Mouse (Mus musculus): ENCODE data around the gene Aak1. TPM values are rescaled to one million over a fixed set of nuclear protein-coding genes. Genes with fewer than 3 reads are reported as not detected.

Gene Aak1
- polyA plus RNA-seq, 1 experiment from 2014 or later = 13.6 TPM

- Histone ChIP-seq H3K4me1 (no peaks in the 10 kb centered on the region), H3K4me3 (no peak overlapping the region), H3K9me3 (no peaks in the 10 kb centered on the region), H3K36me3 (replicated peaks) (peaks cover 57% of the 10 kb centered on the region), H3K27ac (no peak overlapping the region), H3K27me3 (ENCODE audit: poor library complexity, severe bottlenecking) (no peaks in the 10 kb centered on the region)
- 90% methylated on average over 1 of the region's 1 CpGs for WGBS
- DNase-seq (ENCODE audit: extremely low spot score, low spot score) = no peak
These were observed 101.5 kb downstream of the Aak1 start for GRCm38 (mm10) chr6:86950733-86951255.

DNA sequence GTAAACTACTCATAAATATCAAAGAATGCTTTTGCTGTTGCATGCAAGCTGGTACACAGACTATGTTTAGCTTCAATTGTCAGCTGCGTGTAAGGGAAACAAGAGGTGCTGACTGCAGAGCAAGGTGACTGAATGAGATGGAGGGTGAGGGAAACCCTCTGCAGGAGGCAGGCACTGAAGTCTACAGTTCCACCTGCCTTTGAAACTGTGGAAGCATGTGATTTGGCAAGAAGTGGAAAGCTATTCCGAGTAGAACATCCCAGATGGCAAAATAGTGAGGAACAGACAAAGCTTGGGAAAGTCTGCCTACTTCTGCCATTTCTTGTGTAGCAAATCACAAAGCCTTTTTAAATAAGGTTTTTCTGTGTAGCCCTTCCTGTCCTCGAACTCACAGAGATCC is 106.4 kb downstream of the Aak1 start:
- 85% methylated on average over 3 of the region's 3 CpGs for WGBS
- no peak for DNase-seq (ENCODE audit: extremely low spot score, low spot score)

GRCm38 (mm10) chr6:86956206-86956605 is 106.9 kb downstream of the Aak1 start:
- no peaks in the 10 kb centered on the region for H3K4me1 ChIP-seq
- no peak overlapping the region for H3K27ac ChIP-seq
- peaks cover 73% of the 10 kb centered on the region for H3K36me3 ChIP-seq (replicated peaks)
- DNase-seq (ENCODE audit: extremely low spot score, low spot score) = no peak
- H3K27me3 ChIP-seq (ENCODE audit: poor library complexity, severe bottlenecking) = no peaks in the 10 kb centered on the region
- H3K9me3 ChIP-seq = no peaks in the 10 kb centered on the region
- H3K4me3 ChIP-seq = no peak overlapping the region

More for the DNA sequence above, 106.4 kb downstream of the Aak1 start:
- Histone ChIP-seq H3K27ac (no peak overlapping the region), H3K4me3 (no peak overlapping the region), H3K9me3 (no peaks in the 10 kb centered on the region), H3K27me3 (ENCODE audit: poor library complexity, severe bottlenecking) (no peaks in the 10 kb centered on the region), H3K4me1 (no peaks in the 10 kb centered on the region), H3K36me3 (replicated peaks) (peaks cover 73% of the 10 kb centered on the region)

DNA sequence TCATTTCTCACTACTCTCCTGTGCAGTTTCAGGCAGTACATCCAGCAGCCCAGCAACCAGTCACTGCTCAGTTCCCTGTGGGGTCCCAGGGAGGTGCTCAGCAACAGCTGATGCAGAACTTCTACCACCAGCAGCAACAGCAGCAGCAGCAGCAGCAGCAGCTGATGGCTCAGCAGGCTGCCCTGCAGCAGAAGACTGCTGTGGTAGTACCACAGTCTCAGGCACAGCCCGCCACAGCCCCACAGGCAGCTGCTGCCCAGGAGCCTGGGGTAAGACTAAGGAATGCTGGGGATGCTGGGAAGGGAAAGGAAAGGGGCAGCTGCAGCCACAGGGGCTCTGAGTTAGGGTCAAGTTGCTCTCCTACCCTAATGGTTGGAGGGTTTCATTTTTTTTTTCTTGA is 109.7 kb downstream of the Aak1 start:
- H3K4me3 ChIP-seq = no peak overlapping the region
- H3K9me3 ChIP-seq = no peaks in the 10 kb centered on the region
- no peaks in the 10 kb centered on the region for H3K4me1 ChIP-seq
- DNase-seq (ENCODE audit: extremely low spot score, low spot score) = no peak
- no peak overlapping the region for H3K27ac ChIP-seq
- no peaks in the 10 kb centered on the region for H3K27me3 ChIP-seq (ENCODE audit: poor library complexity, severe bottlenecking)
- H3K36me3 ChIP-seq (replicated peaks) = peaks cover 73% of the 10 kb centered on the region
- WGBS = 86% methylated on average over 1 of the region's 1 CpGs

DNA sequence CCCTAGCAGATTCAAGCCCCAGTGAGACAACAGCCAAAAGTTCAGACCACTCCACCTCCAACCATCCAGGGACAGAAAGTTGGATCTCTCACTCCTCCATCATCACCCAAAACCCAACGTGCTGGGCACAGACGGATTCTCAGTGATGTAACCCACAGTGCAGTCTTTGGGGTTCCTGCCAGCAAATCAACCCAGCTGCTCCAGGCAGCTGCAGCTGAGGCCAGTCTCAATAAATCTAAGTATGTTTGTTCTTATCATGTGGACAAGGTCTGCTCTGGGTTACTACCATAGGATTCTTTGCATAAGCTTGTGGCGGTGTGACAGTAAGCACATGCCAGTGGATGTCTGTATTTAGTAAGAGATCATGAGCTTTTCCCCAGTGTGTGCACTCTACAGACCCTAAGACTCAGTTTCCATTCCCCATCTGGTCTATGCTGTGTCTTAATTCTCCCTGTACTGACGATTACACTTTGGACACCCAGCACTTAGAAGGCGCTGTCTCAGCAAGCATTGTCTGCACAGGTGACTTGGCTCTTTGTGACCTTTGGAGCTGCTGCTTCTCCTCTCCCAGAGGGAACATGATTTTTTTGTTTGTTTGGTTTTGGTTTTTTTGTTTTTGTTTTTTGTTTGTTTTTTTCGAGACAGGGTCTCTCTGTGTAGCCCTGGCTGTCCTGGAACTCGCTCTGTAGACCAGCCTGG is 114.8 kb downstream of the Aak1 start:
- Histone ChIP-seq H3K9me3 (no peaks in the 10 kb centered on the region), H3K27me3 (ENCODE audit: poor library complexity, severe bottlenecking) (no peaks in the 10 kb centered on the region), H3K4me3 (no peak overlapping the region), H3K36me3 (replicated peaks) (peaks cover 85% of the 10 kb centered on the region), H3K4me1 (no peaks in the 10 kb centered on the region), H3K27ac (no peak overlapping the region)
- no peak for DNase-seq (ENCODE audit: extremely low spot score, low spot score)
- WGBS = 94% methylated on average over 7 of the region's 7 CpGs

DNA sequence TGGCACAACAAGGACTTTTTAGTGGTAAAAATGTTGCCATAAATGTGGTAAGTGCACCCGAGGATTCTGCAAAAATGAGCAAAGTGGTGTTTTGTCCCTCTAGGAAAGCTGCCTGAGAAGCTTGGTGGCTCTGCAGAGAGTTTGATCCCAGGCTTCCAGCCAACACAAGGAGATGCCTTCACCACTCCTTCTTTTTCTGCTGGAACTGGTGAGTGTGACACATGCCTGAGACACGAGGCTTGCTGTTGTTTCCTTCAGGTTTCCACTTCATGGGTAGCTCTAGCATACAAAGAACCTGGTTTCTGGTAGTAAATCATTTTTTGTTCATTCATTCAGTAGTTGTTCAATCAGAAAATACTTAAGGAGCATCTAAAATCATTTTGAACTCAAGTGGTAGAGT is 117.8 kb downstream of the Aak1 start:
- WGBS = 95% methylated on average over 2 of the region's 2 CpGs
- Histone ChIP-seq H3K4me3 (no peak overlapping the region), H3K27me3 (ENCODE audit: poor library complexity, severe bottlenecking) (no peaks in the 10 kb centered on the region), H3K27ac (no peak overlapping the region), H3K4me1 (no peaks in the 10 kb centered on the region), H3K9me3 (no peaks in the 10 kb centered on the region), H3K36me3 (replicated peaks) (peaks cover 79% of the 10 kb centered on the region)
- no peak for DNase-seq (ENCODE audit: extremely low spot score, low spot score)

GRCm38 (mm10) chr6:86973956-86974355 is 124.6 kb downstream of the Aak1 start:
- H3K9me3 ChIP-seq = no peaks in the 10 kb centered on the region
- H3K36me3 ChIP-seq (replicated peaks) = peaks cover 57% of the 10 kb centered on the region
- H3K27ac ChIP-seq = no peak overlapping the region
- no peak for DNase-seq (ENCODE audit: extremely low spot score, low spot score)
- 96% methylated on average over 4 of the region's 4 CpGs for WGBS
- H3K4me1 ChIP-seq = no peaks in the 10 kb centered on the region
- no peaks in the 10 kb centered on the region for H3K27me3 ChIP-seq (ENCODE audit: poor library complexity, severe bottlenecking)
- H3K4me3 ChIP-seq = no peak overlapping the region

DNA sequence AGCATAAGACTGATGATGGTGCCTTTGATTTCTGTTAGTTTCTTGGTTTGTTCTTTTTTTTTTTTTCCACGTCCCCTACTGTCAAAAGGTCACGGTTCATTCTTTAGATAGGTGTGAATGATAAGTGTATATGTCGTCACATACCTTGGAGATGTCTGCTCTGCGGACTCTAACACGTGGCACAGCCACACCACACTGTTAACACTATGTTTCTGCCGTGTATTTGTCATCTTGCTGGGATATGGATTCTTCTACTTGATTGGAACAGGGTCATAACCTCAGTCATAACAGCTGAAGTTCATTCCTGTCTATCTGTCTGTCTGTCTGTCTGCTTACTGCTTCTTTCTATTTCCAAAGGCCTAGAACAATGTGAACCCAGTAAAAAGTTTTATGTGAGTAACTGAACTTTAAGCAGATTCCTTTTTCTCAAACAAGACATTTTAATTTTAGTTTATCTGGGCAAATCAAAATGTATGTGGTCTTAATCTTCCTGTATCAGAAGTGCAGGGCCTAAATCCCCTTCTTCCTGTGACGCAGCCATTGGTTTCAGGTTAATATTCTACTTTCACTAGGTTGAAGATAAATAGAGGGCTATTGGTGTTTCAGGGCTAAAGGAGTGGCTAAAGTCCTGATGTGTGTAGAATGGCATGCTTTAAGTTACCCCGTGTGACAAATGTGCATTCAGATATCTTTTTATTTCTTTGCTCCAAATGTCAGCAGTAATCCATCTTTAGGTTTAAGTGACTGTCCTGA is 129.0 kb downstream of the Aak1 start:
- Histone ChIP-seq H3K27ac (no peak overlapping the region), H3K4me1 (no peaks in the 10 kb centered on the region), H3K36me3 (replicated peaks) (peaks cover 40% of the 10 kb centered on the region), H3K27me3 (ENCODE audit: poor library complexity, severe bottlenecking) (no peaks in the 10 kb centered on the region), H3K4me3 (no peak overlapping the region), H3K9me3 (no peaks in the 10 kb centered on the region)
- WGBS = 93% methylated on average over 8 of the region's 8 CpGs
- no peak for DNase-seq (ENCODE audit: extremely low spot score, low spot score)

GRCm38 (mm10) chr6:86978909-86979265 is 129.6 kb downstream of the Aak1 start:
- no peak for DNase-seq (ENCODE audit: extremely low spot score, low spot score)
- no peaks in the 10 kb centered on the region for H3K27me3 ChIP-seq (ENCODE audit: poor library complexity, severe bottlenecking)
- 92% methylated on average over 6 of the region's 6 CpGs for WGBS
- H3K9me3 ChIP-seq = no peaks in the 10 kb centered on the region
- no peak overlapping the region for H3K27ac ChIP-seq
- no peak overlapping the region for H3K4me3 ChIP-seq
- peaks cover 38% of the 10 kb centered on the region for H3K36me3 ChIP-seq (replicated peaks)
- no peaks in the 10 kb centered on the region for H3K4me1 ChIP-seq

- Histone ChIP-seq H3K4me1 (no peaks in the 10 kb centered on the region), H3K4me3 (no peak overlapping the region), H3K36me3 (replicated peaks) (peaks cover 41% of the 10 kb centered on the region), H3K27me3 (ENCODE audit: poor library complexity, severe bottlenecking) (no peaks in the 10 kb centered on the region), H3K9me3 (no peaks in the 10 kb centered on the region), H3K27ac (no peak overlapping the region)
- no peak for DNase-seq (ENCODE audit: extremely low spot score, low spot score)
- 79% methylated on average over 2 of the region's 2 CpGs for whole genome bisulfite sequencing
These were observed 131.9 kb downstream of the Aak1 start for GRCm38 (mm10) chr6:86981206-86981605.

DNA sequence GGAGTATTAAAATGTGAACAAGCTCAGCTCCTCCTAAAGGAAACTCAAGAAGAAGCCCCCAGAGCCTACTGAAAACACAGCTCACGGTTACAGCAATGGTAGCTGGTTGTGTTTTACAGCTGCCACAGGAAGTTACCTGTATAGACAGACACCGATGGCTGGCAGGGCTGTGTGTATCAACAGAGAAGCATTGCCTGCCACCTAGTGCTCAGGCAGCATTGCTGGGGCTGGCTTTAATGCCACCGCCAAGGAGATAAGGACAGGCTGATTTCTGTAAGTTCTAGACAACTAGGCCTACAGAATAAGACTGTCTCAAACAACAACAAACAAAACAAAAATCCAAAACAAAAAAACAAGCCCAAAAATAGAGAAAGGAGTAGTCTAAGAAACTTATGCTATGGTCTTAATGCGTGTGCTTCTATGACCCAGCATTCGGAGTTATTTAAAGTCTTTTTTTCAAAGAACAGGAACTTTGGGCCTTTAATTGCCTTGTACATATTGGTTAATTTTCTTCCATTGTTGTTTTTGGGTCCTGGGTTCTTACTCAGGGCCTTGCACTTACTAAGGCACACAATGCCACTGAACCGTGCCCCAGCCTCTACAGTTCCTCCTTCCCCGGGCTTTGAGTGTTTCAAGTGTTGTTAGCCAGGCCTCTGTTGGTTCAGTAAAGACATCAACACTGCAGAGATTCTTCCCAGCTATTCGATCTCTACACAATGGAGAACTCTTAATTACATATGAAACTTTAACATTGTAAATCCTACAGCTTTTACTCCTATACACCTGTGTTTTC is 136.2 kb downstream of the Aak1 start:
- Histone ChIP-seq H3K4me1 (no peaks in the 10 kb centered on the region), H3K4me3 (no peak overlapping the region), H3K9me3 (no peaks in the 10 kb centered on the region), H3K27ac (no peak overlapping the region), H3K27me3 (ENCODE audit: poor library complexity, severe bottlenecking) (no peaks in the 10 kb centered on the region), H3K36me3 (replicated peaks) (peaks cover 23% of the 10 kb centered on the region)
- DNase-seq (ENCODE audit: extremely low spot score, low spot score) = no peak
- WGBS = 94% methylated on average over 8 of the region's 8 CpGs

- Histone ChIP-seq H3K27ac (no peak overlapping the region), H3K4me3 (no peak overlapping the region), H3K9me3 (no peaks in the 10 kb centered on the region), H3K27me3 (ENCODE audit: poor library complexity, severe bottlenecking) (no peaks in the 10 kb centered on the region), H3K36me3 (replicated peaks) (peaks cover 13% of the 10 kb centered on the region), H3K4me1 (no peaks in the 10 kb centered on the region)
- 91% methylated on average over 6 of the region's 6 CpGs for WGBS
- no peak for DNase-seq (ENCODE audit: extremely low spot score, low spot score)
These were observed 140.3 kb downstream of the Aak1 start for GRCm38 (mm10) chr6:86989576-86989975.

GRCm38 (mm10) chr6:86991041-86991440 is 141.7 kb downstream of the Aak1 start:
- H3K27me3 ChIP-seq (ENCODE audit: poor library complexity, severe bottlenecking) = no peaks in the 10 kb centered on the region
- no peak overlapping the region for H3K4me3 ChIP-seq
- H3K9me3 ChIP-seq = no peaks in the 10 kb centered on the region
- H3K4me1 ChIP-seq = no peaks in the 10 kb centered on the region
- H3K36me3 ChIP-seq (replicated peaks) = peaks cover 13% of the 10 kb centered on the region
- DNase-seq (ENCODE audit: extremely low spot score, low spot score) = no peak
- no peak overlapping the region for H3K27ac ChIP-seq
- WGBS = 93% methylated on average over 3 of the region's 3 CpGs
